Mouse (Mus musculus): ENCODE data around the gene Map4k3. TPM values are rescaled to one million over a fixed set of nuclear protein-coding genes. Genes with fewer than 3 reads are reported as not detected.
"Not testable (repeated sequence)": the region's sequence is repeated elsewhere in the genome, so short reads cannot be mapped to it uniquely, and the experiment has no call there.

Gene Map4k3
- polyA plus RNA-seq, 1 experiment from 2014 or later = 34.1 TPM

GRCm38 (mm10) chr17:80568441-80568840, 159.8 kb downstream of the Map4k3 start:
- no peak overlapping the region for H3K9ac ChIP-seq
- 0 out of 2 replicates have a peak, but pooled peaks cover 3% of the 10 kb centered on the region for H3K4me1 ChIP-seq
- no peak for ATAC-seq (ENCODE audit: low FRiP score)
- H3K36me3 ChIP-seq (replicated peaks) = peaks cover 2% of the 10 kb centered on the region; the same call in 1 of the 2 replicates
- 90% methylated on average over 2 of the region's 2 CpGs for WGBS
- no peak overlapping the region for H3K4me2 ChIP-seq
- H3K27me3 ChIP-seq = no peaks in the 10 kb centered on the region
- H3K4me3 ChIP-seq (replicated peaks) = no peak overlapping the region
- H3K27ac ChIP-seq = no peak overlapping the region
- 0 out of 2 replicates have a peak, but pooled peaks cover 3% of the 10 kb centered on the region for H3K9me3 ChIP-seq

GRCm38 (mm10) chr17:80564611-80564924, 163.7 kb downstream of the Map4k3 start:
- H3K27ac ChIP-seq = no peak overlapping the region
- H3K9me3 ChIP-seq = 0 out of 2 replicates have a peak, but pooled peaks cover 3% of the 10 kb centered on the region
- no peak overlapping the region for H3K9ac ChIP-seq
- 70% methylated on average over 3 of the region's 3 CpGs for WGBS
- no peaks in the 10 kb centered on the region for H3K4me1 ChIP-seq
- no peak overlapping the region for H3K4me2 ChIP-seq
- H3K27me3 ChIP-seq = no peaks in the 10 kb centered on the region
- H3K4me3 ChIP-seq (replicated peaks) = no peak overlapping the region
- peaks cover 2% of the 10 kb centered on the region; the same call in 1 of the 2 replicates for H3K36me3 ChIP-seq (replicated peaks)
- ATAC-seq (ENCODE audit: low FRiP score) = no peak

GRCm38 (mm10) chr17:80563762-80564610, 164.3 kb downstream of the Map4k3 start:
- ATAC-seq (ENCODE audit: low FRiP score) = not testable (repeated sequence)

GRCm38 (mm10) chr17:80562792-80563191, 165.5 kb downstream of the Map4k3 start:
- Histone ChIP-seq H3K4me2 (no peak overlapping the region), H3K4me3 (replicated peaks) (no peak overlapping the region), H3K9me3 (0 out of 2 replicates have a peak, but pooled peaks cover 3% of the 10 kb centered on the region), H3K4me1 (no peaks in the 10 kb centered on the region), H3K9ac (no peak overlapping the region), H3K27ac (no peak overlapping the region), H3K27me3 (no peaks in the 10 kb centered on the region), H3K36me3 (replicated peaks) (peaks cover 2% of the 10 kb centered on the region; the same call in 1 of the 2 replicates)
- no peak for ATAC-seq (ENCODE audit: low FRiP score)
- 82% methylated on average over 5 of the region's 5 CpGs for WGBS

More at GRCm38 (mm10) chr17:80563762-80564610, 164.3 kb downstream of the Map4k3 start:
- WGBS = 97% methylated on average over 27 of the region's 27 CpGs
- H3K4me1 ChIP-seq; H3K9ac ChIP-seq; H3K9me3 ChIP-seq; H3K36me3 ChIP-seq (replicated peaks); H3K4me3 ChIP-seq (replicated peaks); H3K27ac ChIP-seq; H3K4me2 ChIP-seq; H3K27me3 ChIP-seq: not testable (repeated sequence)

GRCm38 (mm10) chr17:80560669-80561401, 167.4 kb downstream of the Map4k3 start:
- Histone ChIP-seq H3K9ac (no peak overlapping the region), H3K4me2 (no peak overlapping the region), H3K36me3 (replicated peaks) (peaks cover 2% of the 10 kb centered on the region; the same call in 1 of the 2 replicates), H3K4me1 (no peaks in the 10 kb centered on the region), H3K4me3 (replicated peaks) (no peak overlapping the region), H3K9me3 (0 out of 2 replicates have a peak, but pooled peaks cover 3% of the 10 kb centered on the region), H3K27ac (no peak overlapping the region), H3K27me3 (no peaks in the 10 kb centered on the region)
- ATAC-seq (ENCODE audit: low FRiP score) = peak; percentile 57
- WGBS = 22% methylated on average over 12 of the region's 12 CpGs

GRCm38 (mm10) chr17:80559745-80560144, 168.5 kb downstream of the Map4k3 start:
- no peak for ATAC-seq (ENCODE audit: low FRiP score)
- H3K4me3 ChIP-seq (replicated peaks) = no peak overlapping the region
- no peaks in the 10 kb centered on the region for H3K9me3 ChIP-seq
- no peaks in the 10 kb centered on the region for H3K36me3 ChIP-seq (replicated peaks)
- H3K4me1 ChIP-seq = no peaks in the 10 kb centered on the region
- no peaks in the 10 kb centered on the region for H3K27me3 ChIP-seq
- WGBS = 86% methylated on average over 4 of the region's 4 CpGs
- H3K27ac ChIP-seq = no peak overlapping the region
- H3K9ac ChIP-seq = no peak overlapping the region
- no peak overlapping the region for H3K4me2 ChIP-seq

GRCm38 (mm10) chr17:80559050-80559449, 169.2 kb downstream of the Map4k3 start:
- Histone ChIP-seq H3K27me3 (no peaks in the 10 kb centered on the region), H3K27ac (no peak overlapping the region), H3K4me1 (peaks cover 1% of the 10 kb centered on the region; the same call in 1 of the 2 replicates), H3K36me3 (replicated peaks) (no peaks in the 10 kb centered on the region), H3K9ac (no peak overlapping the region), H3K4me2 (no peak overlapping the region), H3K9me3 (no peaks in the 10 kb centered on the region), H3K4me3 (replicated peaks) (no peak overlapping the region)
- no peak for ATAC-seq (ENCODE audit: low FRiP score)
- whole genome bisulfite sequencing = 35% methylated on average over 11 of the region's 11 CpGs

- Histone ChIP-seq H3K4me1 (peaks cover 4% of the 10 kb centered on the region; the same call in 1 of the 2 replicates), H3K9ac (no peak overlapping the region), H3K4me2 (no peak overlapping the region), H3K27ac (no peak overlapping the region), H3K9me3 (no peaks in the 10 kb centered on the region), H3K27me3 (no peaks in the 10 kb centered on the region), H3K36me3 (replicated peaks) (no peaks in the 10 kb centered on the region), H3K4me3 (replicated peaks) (no peak overlapping the region)
- 82% methylated on average over 14 of the region's 14 CpGs for WGBS
- no peak for ATAC-seq (ENCODE audit: low FRiP score)
Measured at GRCm38 (mm10) chr17:80558583-80558982, 169.7 kb downstream of the Map4k3 start.

GRCm38 (mm10) chr17:80557461-80557860, 170.8 kb downstream of the Map4k3 start:
- H3K36me3 ChIP-seq (replicated peaks) = no peaks in the 10 kb centered on the region
- no peak overlapping the region for H3K4me3 ChIP-seq (replicated peaks)
- WGBS = 93% methylated on average over 5 of the region's 5 CpGs
- no peak overlapping the region for H3K27ac ChIP-seq
- H3K9me3 ChIP-seq = no peaks in the 10 kb centered on the region
- no peak overlapping the region for H3K9ac ChIP-seq
- no peaks in the 10 kb centered on the region for H3K27me3 ChIP-seq
- H3K4me1 ChIP-seq = peaks cover 11% of the 10 kb centered on the region
- no peak for ATAC-seq (ENCODE audit: low FRiP score)
- no peak overlapping the region for H3K4me2 ChIP-seq

GRCm38 (mm10) chr17:80553318-80554270, 174.7 kb downstream of the Map4k3 start:
- peaks cover 11% of the 10 kb centered on the region for H3K4me1 ChIP-seq
- H3K4me2 ChIP-seq = peak overlapping the region; percentile 58
- H3K9me3 ChIP-seq = no peaks in the 10 kb centered on the region
- no peaks in the 10 kb centered on the region for H3K27me3 ChIP-seq
- H3K36me3 ChIP-seq (replicated peaks) = no peaks in the 10 kb centered on the region
- peak overlapping the region; percentile 57 for H3K4me3 ChIP-seq (replicated peaks)
- peak overlapping the region; percentile 67 for H3K27ac ChIP-seq
- H3K9ac ChIP-seq = peak overlapping the region; percentile 58
- ATAC-seq (ENCODE audit: low FRiP score) = peak; percentile 91
- 2% methylated on average over 35 of the region's 35 CpGs for WGBS

GRCm38 (mm10) chr17:80552653-80553052, 175.6 kb downstream of the Map4k3 start:
- H3K4me1 ChIP-seq = peaks cover 11% of the 10 kb centered on the region
- no peak overlapping the region for H3K27ac ChIP-seq
- no peak overlapping the region for H3K9ac ChIP-seq
- H3K36me3 ChIP-seq (replicated peaks) = no peaks in the 10 kb centered on the region
- 89% methylated on average over 4 of the region's 4 CpGs for WGBS
- H3K4me2 ChIP-seq = peak overlapping the region; percentile 58
- ATAC-seq (ENCODE audit: low FRiP score) = no peak
- H3K27me3 ChIP-seq = no peaks in the 10 kb centered on the region
- H3K4me3 ChIP-seq (replicated peaks) = no peak overlapping the region
- no peaks in the 10 kb centered on the region for H3K9me3 ChIP-seq
